Mouse (Mus musculus) testis, postnatal 10 days (tissue): ENCODE measurements around the gene Mia3.
A peak's percentile ranks its signal among the peaks of the same experiment; 100 is the strongest.
"Not testable (repeated sequence)": the region's sequence is repeated elsewhere in the genome, so short reads cannot be mapped to it uniquely, and the experiment has no call there.

Experiments
- DNase-seq: peaks from one replicate; pipeline ENCODE4 v3.0.0; 2021; ENCODE audit warnings: low spot score

The Mia3 gene

DNA sequence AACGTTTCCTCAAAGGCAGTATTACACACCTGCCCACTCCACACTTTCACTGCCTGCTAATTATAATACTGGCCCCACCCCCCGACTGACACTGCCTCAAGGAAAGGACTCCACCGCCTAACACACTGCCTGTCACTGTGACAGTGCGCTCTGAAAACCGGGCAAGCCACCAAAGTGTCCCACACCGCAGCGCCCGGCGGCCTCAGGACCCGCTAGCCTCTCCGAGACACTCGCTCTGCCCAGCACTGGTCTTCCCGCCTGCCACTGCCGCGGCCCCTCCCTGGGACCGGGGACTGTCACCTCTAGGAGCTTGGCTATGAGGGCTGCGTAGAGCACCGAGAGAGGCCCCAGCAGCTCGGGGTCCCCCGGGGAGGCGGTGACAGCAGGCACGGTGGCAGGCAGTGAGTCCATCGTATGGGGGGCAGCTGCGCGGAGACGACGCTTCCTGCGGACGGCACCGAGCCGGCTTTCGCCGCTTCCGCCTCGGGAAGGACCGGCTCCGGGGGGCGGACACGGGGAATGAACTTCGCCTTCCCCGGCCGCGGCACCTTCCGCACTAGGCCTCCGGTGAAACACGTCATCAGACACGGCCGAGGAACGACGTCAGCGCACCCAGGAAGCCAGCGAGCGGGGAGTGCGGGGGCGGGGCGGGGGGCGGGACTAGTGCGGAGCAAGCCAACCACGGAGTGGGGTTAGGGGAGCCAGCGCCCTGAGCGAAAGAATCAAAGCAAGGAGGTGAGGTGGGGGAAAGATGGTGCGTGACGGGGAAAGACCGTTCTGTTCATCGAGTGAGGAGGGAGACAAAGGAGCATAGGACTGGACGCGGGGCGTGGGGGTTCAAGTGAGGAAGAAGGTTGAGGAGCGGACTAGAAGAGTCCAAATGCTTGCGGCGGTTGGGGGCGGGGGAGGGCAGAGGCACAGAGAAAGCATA, 24.2 kb downstream of the Mia3 start:
- peak; percentile 91 for DNase-seq

- not testable (repeated sequence) for DNase-seq
These were observed 26.5 kb downstream of the Mia3 start for GRCm38 (mm10) chr1:183342902-183343301.

DNA sequence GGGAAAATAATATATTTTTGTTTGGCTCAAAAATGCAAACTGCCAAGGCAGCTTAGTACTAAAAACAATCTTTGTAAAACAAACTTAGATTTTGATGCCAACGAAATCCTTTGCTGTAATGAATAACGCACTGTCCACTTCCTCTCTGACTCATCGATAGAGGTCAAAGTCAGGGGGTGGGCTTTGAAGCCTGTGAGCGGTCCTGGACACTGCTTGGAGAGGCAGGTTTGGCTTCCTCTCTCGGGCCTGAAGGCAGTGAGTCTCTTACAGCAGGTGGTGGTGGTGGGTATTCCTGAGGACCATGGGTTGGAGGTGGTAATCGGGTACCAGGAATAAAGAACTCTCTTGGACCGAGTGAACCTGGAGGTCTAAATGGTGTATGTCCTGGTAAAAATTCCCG, 42.2 kb downstream of the Mia3 start:
- DNase-seq = no peak

DNA sequence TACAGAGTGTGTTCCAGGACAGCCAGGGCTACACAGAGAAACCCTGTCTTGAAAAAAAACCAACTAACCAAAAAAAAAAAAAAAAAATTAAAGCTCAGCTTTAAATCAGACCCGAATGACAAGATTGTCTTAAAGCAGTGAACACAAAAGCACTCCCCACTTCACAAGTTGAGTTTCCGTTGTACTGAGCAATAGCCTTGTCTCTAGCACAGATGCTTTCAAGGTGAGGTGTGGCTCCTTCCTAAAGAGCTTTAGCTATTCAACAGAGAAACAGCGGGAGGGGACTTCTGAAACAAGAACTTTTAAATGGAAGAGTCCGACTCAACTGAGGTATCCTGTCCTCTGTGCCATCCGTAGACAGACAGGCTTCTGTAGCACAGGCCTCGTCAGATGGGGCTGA, 44.9 kb downstream of the Mia3 start:
- no peak for DNase-seq

DNA sequence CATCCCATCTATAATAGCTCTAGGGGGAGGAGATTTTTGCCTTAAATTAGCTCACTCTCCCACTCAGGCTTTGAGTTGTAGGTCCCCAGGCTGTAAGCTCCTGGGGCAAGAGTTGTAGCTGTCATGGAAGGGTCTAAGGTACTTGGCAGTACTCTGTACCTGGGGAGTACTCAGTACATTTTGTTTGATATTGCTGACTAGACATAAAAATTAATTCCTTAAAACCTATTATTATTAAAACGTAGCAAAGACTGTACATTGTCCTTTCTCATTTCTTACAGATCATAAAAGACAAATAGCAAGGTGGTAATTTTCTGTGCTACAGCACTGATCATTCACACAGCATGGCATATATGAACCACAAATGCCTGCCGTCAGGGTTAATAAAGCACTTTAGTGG, 45.4 kb downstream of the Mia3 start:
- no peak for DNase-seq

GRCm38 (mm10) chr1:183322496-183322895, 46.9 kb downstream of the Mia3 start:
- not testable (repeated sequence) for DNase-seq

DNA sequence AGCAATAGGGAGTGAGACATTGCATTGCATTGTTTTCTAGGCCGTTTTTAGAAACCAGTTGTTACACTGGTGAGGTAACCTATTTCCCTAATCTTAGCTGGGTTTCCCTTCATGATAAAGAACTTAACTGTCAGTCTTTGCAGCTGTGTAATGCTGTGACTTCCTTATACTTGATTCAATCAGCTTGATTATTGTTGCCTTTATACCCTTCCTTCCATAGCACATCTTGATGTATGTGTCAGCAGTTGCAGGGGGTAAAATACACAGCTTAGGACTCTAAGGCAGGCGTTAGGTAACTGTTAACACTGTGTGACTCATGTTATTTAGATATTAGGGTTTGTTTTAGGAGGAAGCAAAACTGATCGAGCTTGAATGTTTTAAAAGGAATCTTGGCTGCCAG, 48.6 kb downstream of the Mia3 start:
- no peak for DNase-seq

- no peak for DNase-seq
These were observed 53.6 kb downstream of the Mia3 start for GRCm38 (mm10) chr1:183315783-183316182.

DNA sequence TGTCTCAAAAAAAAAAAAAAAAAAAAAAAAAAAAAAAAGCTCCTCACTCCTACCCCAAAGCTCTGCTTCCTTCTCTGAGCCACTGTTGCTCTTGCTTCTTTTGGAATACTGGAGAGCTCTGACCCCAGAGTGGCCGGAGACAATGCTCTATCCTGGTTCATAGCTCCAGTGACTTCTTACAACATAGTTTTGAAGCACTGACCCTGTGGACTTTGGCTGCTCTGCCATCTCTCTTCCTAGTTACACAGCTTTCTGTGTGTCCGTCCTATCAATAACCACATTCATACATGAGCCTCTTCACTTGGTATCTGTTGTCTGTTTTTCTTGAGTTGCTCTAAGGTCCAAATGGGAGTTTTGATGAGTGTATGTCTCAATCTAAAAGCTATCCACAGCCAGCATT, 57.3 kb downstream of the Mia3 start:
- no peak for DNase-seq

DNA sequence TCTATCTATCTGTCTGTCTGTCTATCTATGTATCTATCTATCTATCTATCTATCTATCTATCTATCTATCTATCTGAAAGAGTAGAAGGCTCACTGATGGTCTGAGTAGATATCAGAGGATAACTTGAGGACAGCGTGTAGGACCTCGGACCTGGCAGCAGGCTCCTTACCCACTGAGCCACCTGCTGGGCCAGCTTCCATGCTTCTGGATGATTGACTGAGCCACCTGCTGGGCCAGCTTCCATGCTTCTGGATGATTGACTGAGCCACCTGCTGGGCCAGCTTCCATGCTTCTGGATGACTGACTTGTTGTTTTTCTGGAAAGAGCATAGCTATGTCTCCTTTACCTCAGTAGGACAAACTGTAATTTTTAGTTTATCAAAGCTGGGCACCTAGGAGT, 59.8 kb downstream of the Mia3 start:
- DNase-seq = not testable (repeated sequence)

DNA sequence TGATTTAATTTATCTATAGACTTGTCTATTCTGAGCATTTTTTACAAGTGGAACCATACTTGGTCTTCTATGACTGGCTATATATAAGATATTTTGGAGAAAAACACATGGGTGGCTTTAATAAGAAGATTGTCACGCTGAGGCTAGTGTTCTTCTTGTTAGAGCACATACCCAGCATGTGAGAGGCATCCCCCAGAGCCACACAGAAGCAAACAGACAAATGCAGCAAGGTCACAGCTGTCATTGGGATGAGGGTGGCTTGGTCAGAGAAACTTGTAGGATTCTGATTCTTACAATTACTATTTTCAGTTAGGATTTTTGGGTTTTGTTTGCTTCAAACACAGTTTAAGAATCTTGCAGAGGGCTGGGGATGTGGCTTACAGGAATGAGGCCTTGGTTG, 60.9 kb downstream of the Mia3 start:
- no peak for DNase-seq

GRCm38 (mm10) chr1:183307555-183307954, 61.8 kb downstream of the Mia3 start:
- DNase-seq = no peak

DNA sequence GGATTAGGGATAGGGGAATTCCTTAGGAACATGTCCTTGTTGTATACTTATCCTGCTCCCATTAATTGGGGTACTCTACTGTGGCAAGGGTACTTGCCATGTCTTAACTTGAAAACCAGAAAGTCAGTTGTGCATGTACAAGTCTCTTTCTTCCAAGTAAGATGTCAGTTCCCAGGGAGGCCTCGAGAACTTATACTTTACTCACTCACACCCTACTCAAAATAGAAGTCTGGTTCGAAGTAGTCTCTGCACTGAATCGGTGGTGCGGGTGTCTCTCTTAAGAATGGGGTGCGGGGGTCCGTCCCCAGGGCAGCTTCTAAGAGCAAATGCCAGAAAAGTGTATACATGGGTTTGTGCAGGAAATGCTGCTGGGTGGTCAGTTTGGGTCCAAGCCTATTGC, 70.2 kb downstream of the Mia3 start:
- DNase-seq = peak; percentile 99

DNA sequence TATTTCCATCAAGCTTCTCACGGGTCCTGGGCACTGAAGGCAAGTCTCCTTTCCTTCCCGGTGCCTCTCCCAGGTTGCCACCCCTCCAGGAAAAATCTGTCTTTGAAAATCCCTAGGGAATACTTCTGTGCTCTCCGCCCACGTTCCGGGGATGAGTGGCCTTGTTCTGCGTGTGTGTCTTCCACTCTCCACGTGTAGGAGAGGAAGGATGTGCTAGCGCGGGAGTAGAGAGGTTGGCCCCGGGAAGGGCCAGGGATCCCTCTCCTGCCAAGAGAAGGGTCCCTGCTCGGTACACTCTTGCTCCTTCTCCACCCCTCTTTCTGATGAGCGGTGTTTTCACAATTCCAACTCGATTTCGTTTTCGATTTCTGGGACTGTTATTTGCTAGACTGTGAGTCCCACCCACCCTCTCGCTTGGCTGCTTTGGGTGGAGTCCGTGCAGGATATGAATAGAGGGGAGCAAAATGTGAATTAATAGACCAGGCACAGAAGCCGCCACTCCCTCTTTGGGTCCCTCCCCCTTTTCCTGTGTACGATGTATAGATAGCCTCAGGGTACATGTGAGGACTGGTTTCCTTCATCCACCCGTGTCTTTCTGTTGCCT, 71.4 kb downstream of the Mia3 start:
- peak; percentile 57 for DNase-seq

DNA sequence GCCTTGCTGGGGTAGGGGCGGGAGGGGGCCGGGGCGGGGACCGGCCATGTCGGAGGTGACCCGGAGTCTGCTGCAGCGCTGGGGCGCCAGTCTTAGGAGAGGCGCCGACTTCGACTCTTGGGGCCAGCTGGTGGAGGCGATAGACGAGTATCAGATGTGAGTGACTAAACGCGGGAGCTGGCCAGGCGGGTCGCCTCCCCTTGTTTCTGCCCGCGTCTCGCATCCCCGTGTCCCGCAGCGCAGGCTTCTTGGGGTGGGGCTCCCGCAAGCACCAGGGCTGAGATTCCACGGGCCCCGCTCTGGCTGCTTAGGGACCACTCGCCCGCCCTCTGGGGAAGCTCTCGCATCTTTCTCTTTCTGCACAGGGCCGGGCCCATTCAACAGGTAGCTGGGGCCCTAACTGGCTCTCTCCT, 71.9 kb downstream of the Mia3 start:
- DNase-seq = peak; percentile 66

- peak; percentile 99 for DNase-seq
These were observed 72.4 kb downstream of the Mia3 start, which contains the start of gene Brox for GRCm38 (mm10) chr1:183296877-183297383. Brox (minus strand) TSS chr1:183297269.

DNA sequence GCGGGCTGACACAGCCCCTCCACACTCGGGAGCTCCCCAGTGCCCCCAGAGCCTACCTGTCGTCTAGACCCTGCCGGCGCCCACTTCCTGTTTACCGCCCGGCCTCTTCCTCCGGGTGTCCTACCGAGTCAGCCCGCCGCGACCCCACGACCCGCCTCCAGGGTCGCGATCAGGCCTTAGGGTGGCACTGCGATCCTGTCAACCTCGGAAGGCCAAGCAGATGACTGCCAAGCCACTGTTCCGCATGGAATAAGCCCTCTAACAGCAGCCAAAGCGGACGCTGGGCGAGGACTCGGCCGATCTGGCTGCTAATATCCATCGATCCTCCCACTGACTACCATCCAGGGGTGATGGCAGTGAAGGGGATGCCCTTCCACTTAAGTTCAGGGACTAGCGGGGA, 72.9 kb downstream of the Mia3 start, which contains the start of gene Aida:
TSS of gene Aida (plus strand) at position 126 of the 400 bp plus-strand sequence.
- peak; percentile 66 for DNase-seq

DNA sequence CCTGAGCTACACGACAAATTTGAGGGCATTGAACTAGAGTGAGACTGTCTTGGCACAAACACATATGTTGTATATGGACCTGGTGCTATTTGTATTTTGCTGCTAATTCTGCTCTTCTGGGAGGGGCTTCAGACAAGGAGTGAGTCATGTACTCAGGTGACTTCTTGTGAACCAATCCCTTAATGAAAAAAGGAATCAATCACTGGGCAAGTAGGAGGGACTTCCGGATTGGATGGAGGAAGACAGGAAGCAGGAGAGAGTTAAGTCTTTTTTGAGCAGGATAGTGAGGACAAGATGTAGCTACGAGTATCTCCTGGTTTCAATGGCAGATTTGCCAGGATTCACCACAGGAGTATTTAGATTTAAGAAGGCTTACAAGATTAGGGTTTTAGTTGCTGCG, 79.8 kb downstream of the Mia3 start:
- no peak for DNase-seq

- DNase-seq = no peak
These were observed 81.0 kb downstream of the Mia3 start for GRCm38 (mm10) chr1:183288351-183288750.
